Comparison of ENCODE assay signal across 9 mouse cellular contexts in the genomic region with DNA sequence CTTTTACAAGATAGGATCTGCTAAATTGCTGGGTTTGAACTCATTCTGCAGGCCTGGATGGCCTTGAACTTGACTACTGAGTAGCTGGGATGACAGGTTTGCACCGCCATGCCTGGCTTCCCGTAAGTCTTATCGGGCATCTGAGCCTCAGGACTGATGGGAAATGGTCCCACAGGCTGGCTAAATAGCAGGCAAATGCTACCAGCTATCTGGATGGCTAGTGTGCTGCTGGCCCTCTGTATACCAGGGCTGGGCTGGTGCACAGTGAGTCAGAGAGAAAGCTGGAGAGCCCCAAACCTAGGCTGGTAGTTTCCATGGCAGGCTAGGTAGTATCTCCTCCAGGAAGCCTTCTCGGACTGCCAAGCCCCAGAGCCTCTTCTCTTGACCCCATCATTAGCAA. TPM values are rescaled to one million over a fixed set of nuclear protein-coding genes. Genes with fewer than 3 reads are reported as not detected.
DNase-seq lines count a peak whose midpoint lies in the region; ATAC-seq and TF ChIP-seq lines count a peak whose summit lies in the region.
"Had no signal": no experiment of that assay in that cellular context is flagged by ENCODE, and none has a peak within 500 bp of the region (broad histone marks: within the 10 kb centered on the region; RNA-seq: fewer than 3 reads in every experiment).

No protein-coding gene starts in this region.

- no peaks in the 10 kb centered on the region for H3K27me3 ChIP-seq in lung, embryonic 14.5 days (ENCODE audit: insufficient read depth, low read length)
- H3K27me3 ChIP-seq in forebrain, embryonic 14.5 days (replicated peaks; ENCODE audit: control insufficient read depth, insufficient read depth, low read length), result no peaks in the 10 kb centered on the region
- H3K27me3 ChIP-seq in intestine, embryonic 16.5 days (replicated peaks; ENCODE audit: control insufficient read depth, insufficient read depth, low read length), result no peaks in the 10 kb centered on the region
- no peaks in the 10 kb centered on the region for H3K27me3 ChIP-seq in midbrain, postnatal 0 days (ENCODE audit: insufficient read depth, low read length)
- H3K27me3 ChIP-seq: stomach, embryonic 15.5 days had no signal

- no peak for ATAC-seq in lung, embryonic 14.5 days (ENCODE audit: insufficient read depth)
- ATAC-seq in forebrain, embryonic 14.5 days, result no peak
- ATAC-seq in intestine, embryonic 16.5 days, result no peak
- no peak for ATAC-seq in midbrain, postnatal 0 days (ENCODE audit: low FRiP score)

- no peak overlapping the region for H3K4me3 ChIP-seq in lung, embryonic 14.5 days (ENCODE audit: low read depth, low read length)
- H3K4me3 ChIP-seq in forebrain, embryonic 14.5 days (ENCODE audit: low read depth, low read length), result peak overlapping the region; percentile 99; the same call in 1 of the 2 replicates
- H3K4me3 ChIP-seq in intestine, embryonic 16.5 days (ENCODE audit: low read length), result no peak overlapping the region
- H3K4me3 ChIP-seq in midbrain, postnatal 0 days (ENCODE audit: low read depth, low read length), result 0 out of 2 replicates have a peak overlapping the region, but pooled peaks have one; percentile 3
- H3K4me3 ChIP-seq: stomach, embryonic 15.5 days had no signal

- TF ChIP-seq CTCF in lung, embryonic 14.5 days (IDR thresholded peaks at IDR 0.05; ENCODE audit: low read depth), result no peak
- TF ChIP-seq CTCF in midbrain, postnatal 0 days (IDR thresholded peaks at IDR 0.05), result no peak

- H3K4me1 ChIP-seq in lung, embryonic 14.5 days (ENCODE audit: insufficient read depth), result peaks cover 33% of the 10 kb centered on the region
- H3K4me1 ChIP-seq in forebrain, embryonic 14.5 days (ENCODE audit: control insufficient read depth, insufficient read depth, low read length), result peaks cover 35% of the 10 kb centered on the region
- H3K4me1 ChIP-seq in intestine, embryonic 16.5 days (ENCODE audit: control insufficient read depth, insufficient read depth, low read length), result peaks cover 51% of the 10 kb centered on the region
- peaks cover 24% of the 10 kb centered on the region for H3K4me1 ChIP-seq in midbrain, postnatal 0 days (ENCODE audit: insufficient read depth, low read length)

- H3K4me2 ChIP-seq in lung, embryonic 14.5 days, result peak overlapping the region; percentile 95; the same call in 1 of the 2 replicates
- peak overlapping the region; percentile 97 for H3K4me2 ChIP-seq in forebrain, embryonic 14.5 days (ENCODE audit: low read length)
- H3K4me2 ChIP-seq in intestine, embryonic 16.5 days (ENCODE audit: low read depth, low read length), result no peak overlapping the region
- peak overlapping the region; percentile 98 for H3K4me2 ChIP-seq in midbrain, postnatal 0 days (ENCODE audit: low read depth, low read length, poor library complexity, severe bottlenecking)

- whole genome bisulfite sequencing in lung, embryonic 14.5 days, result 84% methylated on average over 4 of the region's 4 CpGs
- WGBS in forebrain, embryonic 14.5 days, result 91% methylated on average over 4 of the region's 4 CpGs
- WGBS in intestine, embryonic 16.5 days, result 89% methylated on average over 4 of the region's 4 CpGs
- 83% methylated on average over 4 of the region's 4 CpGs for WGBS in midbrain, postnatal 0 days

- H3K36me3 ChIP-seq in lung, embryonic 14.5 days (ENCODE audit: insufficient read depth), result peaks cover 28% of the 10 kb centered on the region
- peaks cover 42% of the 10 kb centered on the region for H3K36me3 ChIP-seq in forebrain, embryonic 14.5 days (ENCODE audit: control insufficient read depth, insufficient read depth, low read length)
- H3K36me3 ChIP-seq in intestine, embryonic 16.5 days (ENCODE audit: control insufficient read depth, insufficient read depth, low read length), result no peaks in the 10 kb centered on the region
- 0 out of 2 replicates have a peak, but pooled peaks cover 3% of the 10 kb centered on the region for H3K36me3 ChIP-seq in midbrain, postnatal 0 days (ENCODE audit: insufficient read depth, low read length)

- H3K9ac ChIP-seq in lung, embryonic 14.5 days, result no peak overlapping the region; the same call in 1 of the 2 replicates
- peak overlapping the region; percentile 100; the same call in 1 of the 2 replicates for H3K9ac ChIP-seq in forebrain, embryonic 14.5 days (ENCODE audit: low read length)
- H3K9ac ChIP-seq in intestine, embryonic 16.5 days (ENCODE audit: low read depth, low read length), result peak overlapping the region; percentile 6; the same call in 1 of the 2 replicates
- no peak overlapping the region; the same call in 1 of the 2 replicates for H3K9ac ChIP-seq in midbrain, postnatal 0 days (replicated peaks; ENCODE audit: low read length, poor library complexity, severe bottlenecking)
- H3K9ac ChIP-seq: stomach, embryonic 15.5 days had no signal

- no peak overlapping the region for H3K27ac ChIP-seq in lung, embryonic 14.5 days (ENCODE audit: low read depth)
- H3K27ac ChIP-seq in forebrain, embryonic 14.5 days (ENCODE audit: low read depth, low read length), result 0 out of 2 replicates have a peak overlapping the region, but pooled peaks have one; percentile 41
- no peak overlapping the region for H3K27ac ChIP-seq in intestine, embryonic 16.5 days (ENCODE audit: low read length)
- peak overlapping the region; percentile 32; the same call in 1 of the 2 replicates for H3K27ac ChIP-seq in midbrain, postnatal 0 days (ENCODE audit: low read depth, low read length)

- H3K9me3 ChIP-seq in lung, embryonic 14.5 days (ENCODE audit: low read depth, low read length), result no peaks in the 10 kb centered on the region
- H3K9me3 ChIP-seq in forebrain, embryonic 14.5 days (replicated peaks; ENCODE audit: control insufficient read depth, low read length), result no peaks in the 10 kb centered on the region
- H3K9me3 ChIP-seq in intestine, embryonic 16.5 days (ENCODE audit: control insufficient read depth, low read length), result no peaks in the 10 kb centered on the region
- no peaks in the 10 kb centered on the region for H3K9me3 ChIP-seq in midbrain, postnatal 0 days (ENCODE audit: low read length)
- H3K9me3 ChIP-seq: stomach, embryonic 15.5 days had no signal

- no peak for DNase-seq in lung, embryonic 14.5 days
- DNase-seq in lung, postnatal 36 days, result no peak
- no peak for DNase-seq in forebrain, embryonic 14.5 days (ENCODE audit: low spot score)
- DNase-seq in midbrain, postnatal 0 days (ENCODE audit: low spot score), result no peak
- DNase-seq in cerebellum, postnatal 10 days, result no peak
- DNase-seq in left cerebral cortex, adult 9 months (ENCODE audit: low spot score in 2 of 2), result no peak
- DNase-seq: lung, adult 2 months had no signal

RNA-seq across cellular contexts. Expression of gene Ttyh3, which starts 3.4 kb away (rescaled TPM):
- polyA plus RNA-seq in lung, embryonic 14.5 days (2014; fragmentation: Nextera tagmentation; extraction: Ambion mirVana), result 56.4 and 61.6 TPM in 2 replicates
- polyA plus RNA-seq in forebrain, embryonic 14.5 days (2014; fragmentation: Nextera tagmentation; extraction: Ambion mirVana), result 65.8 and 72.3 TPM in 2 replicates
- polyA plus RNA-seq in intestine, embryonic 16.5 days (2015; fragmentation: Nextera tagmentation; extraction: Ambion mirVana), result 17.0 and 24.3 TPM in 2 replicates
- 196 and 204 TPM in 2 replicates for total RNA-seq in midbrain, postnatal 0 days (2014; rRNA removed)
- 52.0 and 56.6 TPM in 2 replicates for polyA plus RNA-seq in midbrain, postnatal 0 days (2015; fragmentation: Nextera tagmentation; extraction: Ambion mirVana)

RNA-seq across cellular contexts. Expression of gene Lfng, which starts 38.3 kb away (rescaled TPM):
- 20.5 and 22.0 TPM in 2 replicates for polyA plus RNA-seq in lung, embryonic 14.5 days (2014; fragmentation: Nextera tagmentation; extraction: Ambion mirVana)
- 30.9 TPM in 2 replicates for polyA plus RNA-seq in forebrain, embryonic 14.5 days (2014; fragmentation: Nextera tagmentation; extraction: Ambion mirVana)
- 11.9 and 13.4 TPM in 2 replicates for polyA plus RNA-seq in intestine, embryonic 16.5 days (2015; fragmentation: Nextera tagmentation; extraction: Ambion mirVana)
- total RNA-seq in midbrain, postnatal 0 days (2014; rRNA removed), result 55.6 and 56.6 TPM in 2 replicates
- polyA plus RNA-seq in midbrain, postnatal 0 days (2015; fragmentation: Nextera tagmentation; extraction: Ambion mirVana), result 20.1 and 22.5 TPM in 2 replicates

RNA-seq across cellular contexts. Expression of gene Iqce, which starts 56.7 kb away (rescaled TPM):
- 21.1 and 25.5 TPM in 2 replicates for polyA plus RNA-seq in lung, embryonic 14.5 days (2014; fragmentation: Nextera tagmentation; extraction: Ambion mirVana)
- polyA plus RNA-seq in forebrain, embryonic 14.5 days (2014; fragmentation: Nextera tagmentation; extraction: Ambion mirVana), result 13.4 and 18.9 TPM in 2 replicates
- polyA plus RNA-seq in intestine, embryonic 16.5 days (2015; fragmentation: Nextera tagmentation; extraction: Ambion mirVana), result 16.7 and 18.2 TPM in 2 replicates
- 36.4 and 38.6 TPM in 2 replicates for total RNA-seq in midbrain, postnatal 0 days (2014; rRNA removed)
- polyA plus RNA-seq in midbrain, postnatal 0 days (2015; fragmentation: Nextera tagmentation; extraction: Ambion mirVana), result 30.4 and 37.2 TPM in 2 replicates

RNA-seq across cellular contexts. Expression of gene Brat1, which starts 59.4 kb away (rescaled TPM):
- 19.8 and 21.2 TPM in 2 replicates for polyA plus RNA-seq in lung, embryonic 14.5 days (2014; fragmentation: Nextera tagmentation; extraction: Ambion mirVana)
- 14.3 and 19.8 TPM in 2 replicates for polyA plus RNA-seq in forebrain, embryonic 14.5 days (2014; fragmentation: Nextera tagmentation; extraction: Ambion mirVana)
- polyA plus RNA-seq in intestine, embryonic 16.5 days (2015; fragmentation: Nextera tagmentation; extraction: Ambion mirVana), result 19.0 and 20.0 TPM in 2 replicates
- total RNA-seq in midbrain, postnatal 0 days (2014; rRNA removed), result 37.1 and 40.3 TPM in 2 replicates
- polyA plus RNA-seq in midbrain, postnatal 0 days (2015; fragmentation: Nextera tagmentation; extraction: Ambion mirVana), result 16.4 and 17.9 TPM in 2 replicates

Comparison
In these comparisons a context has a peak if more than half of its experiments do, and no peak if none do; other contexts are left out.
1. H3K27ac ChIP-seq: peak in forebrain, embryonic 14.5 days (single experiment) and midbrain, postnatal 0 days (single experiment); none in lung, embryonic 14.5 days (single experiment) and intestine, embryonic 16.5 days (single experiment).
2. H3K4me3 ChIP-seq: peak in forebrain, embryonic 14.5 days (single experiment) and midbrain, postnatal 0 days (single experiment); none in lung, embryonic 14.5 days (single experiment) and intestine, embryonic 16.5 days (single experiment).
3. H3K9ac ChIP-seq: peak in forebrain, embryonic 14.5 days (single experiment) and intestine, embryonic 16.5 days (single experiment); none in lung, embryonic 14.5 days (single experiment) and midbrain, postnatal 0 days (single experiment).